Mouse (Mus musculus) spleen, adult 2 months (tissue): ENCODE measurements at regions not wholly inside any gene's neighbourhood (a gene's known extent, or its start where the extent isn't known, plus 50 kb on each side); places are given as distances from the start of the nearest gene placed in this dataset.

Experiments used
- CTCF ChIP-seq: fragments of 200-500 bp; IDR thresholded peaks from 2 replicates; pipeline ENCODE4 v1.5.1; 2011; ENCODE audit warnings: mild to moderate bottlenecking, inconsistent platforms; ENCODE audit not compliant: insufficient read depth, insufficient read length, insufficient replicate concordance; ENCODE audit errors: extremely low read depth
- POLR2A ChIP-seq: fragments of 200-500 bp; IDR thresholded peaks from 2 replicates; pipeline ENCODE4 v1.6.1; 2011; ENCODE audit warnings: low read depth, low read length, inconsistent platforms

DNA sequence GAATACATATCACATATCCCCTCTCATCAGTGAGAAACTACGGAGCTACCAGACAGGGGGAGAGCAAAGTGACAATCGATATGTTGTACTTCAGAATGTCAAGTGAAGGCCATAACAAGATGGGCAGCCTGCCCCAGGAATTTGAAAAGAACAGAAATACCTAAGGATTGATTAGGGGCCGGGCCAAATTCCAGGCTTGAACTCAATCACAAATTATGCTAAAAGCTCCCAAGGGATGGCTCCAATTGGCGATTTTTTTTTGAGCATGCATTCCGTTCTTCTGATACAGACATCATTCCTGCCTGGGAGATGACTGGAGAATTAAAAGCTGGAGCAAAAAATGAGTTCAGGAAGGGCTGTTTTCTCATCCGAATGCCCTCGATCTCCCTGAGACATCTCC, 63.4 kb upstream of the Bach2 start:
- no peak for TF ChIP-seq CTCF
- TF ChIP-seq POLR2A: no peak
